Mouse (Mus musculus) effector memory CD4-positive, alpha-beta T cell, adult 5 months (primary cell): ENCODE data around the gene Olfr1418. TPM values are rescaled to one million over a fixed set of nuclear protein-coding genes. Genes with fewer than 3 reads are reported as not detected.

Experiments used
- polyA plus RNA-seq: library from polyadenylated mRNA; unstranded; fragments of 100-300 nt; shearing (Covaris generic); gene quantifications from one replicate; pipeline ENCODE4 v1.2.1, GENCODE M21; 2017

Olfr1418 gene
- not detected for polyA plus RNA-seq

GRCm38 (mm10) chr19:11860966-11861365 lies at the start of gene Olfr1418:
Olfr1418 (minus strand) TSS chr19:11861066.

GRCm38 (mm10) chr19:11886265-11886664 lies 25.4 kb upstream of the Olfr1418 start, which contains the start of gene Olfr1420:
Olfr1420 (plus strand) TSS chr19:11886565.

GRCm38 (mm10) chr19:11875006-11875405 lies 14.1 kb upstream of the Olfr1418 start, which contains the start of gene Olfr1419:
Olfr1419 (minus strand) TSS chr19:11875106.

GRCm38 (mm10) chr19:11839119-11839518 lies 21.7 kb downstream of the Olfr1418 start, which contains the start of gene Olfr1417:
Olfr1417 (minus strand) TSS chr19:11839219.

GRCm38 (mm10) chr19:11819143-11819700 lies 41.6 kb downstream of the Olfr1418 start, which contains the start of gene Stx3:
Stx3 (minus strand) TSS chr19:11819403.

Other genes starting within 250 kb of the Olfr1418 start
- gene Ms4a2, start 237.3 kb downstream of the Olfr1418 start, polyA plus RNA-seq, result not detected
- gene Ms4a3, start 220.2 kb downstream of the Olfr1418 start, polyA plus RNA-seq, result not detected
- not detected for gene Oosp2, start 200.5 kb downstream of the Olfr1418 start, polyA plus RNA-seq
- gene Oosp1, start 169.9 kb downstream of the Olfr1418 start, polyA plus RNA-seq, result not detected
- 0.64 TPM for gene Oosp3, start 164.0 kb downstream of the Olfr1418 start, polyA plus RNA-seq
- not detected for gene Gif, start 113.5 kb downstream of the Olfr1418 start, polyA plus RNA-seq
- 34.4 TPM for gene Mrpl16, start 90.7 kb downstream of the Olfr1418 start, polyA plus RNA-seq
- gene Stx3, start 41.7 kb downstream of the Olfr1418 start, polyA plus RNA-seq, result 1.6 TPM
- not detected for gene Olfr1417, start 21.8 kb downstream of the Olfr1418 start, polyA plus RNA-seq
- not detected for gene Olfr1419, start 14.0 kb upstream of the Olfr1418 start, polyA plus RNA-seq
- not detected for gene Olfr1420, start 25.5 kb upstream of the Olfr1418 start, polyA plus RNA-seq
- 29.6 TPM for gene Patl1, start 51.3 kb upstream of the Olfr1418 start, polyA plus RNA-seq
- 47.6 TPM for gene Osbp, start 104.9 kb upstream of the Olfr1418 start, polyA plus RNA-seq
- 0.09 TPM for gene Olfr1423, start 180.3 kb upstream of the Olfr1418 start, polyA plus RNA-seq
- 0.21 TPM for gene Olfr1424, start 201.6 kb upstream of the Olfr1418 start, polyA plus RNA-seq
- not detected for gene Olfr1425, start 216.7 kb upstream of the Olfr1418 start, polyA plus RNA-seq
- not detected for gene Olfr1426, start 230.9 kb upstream of the Olfr1418 start, polyA plus RNA-seq
- gene Olfr1427, start 242.3 kb upstream of the Olfr1418 start, polyA plus RNA-seq, result not detected